Mouse (Mus musculus) gastrocnemius, postnatal 36 days (tissue): Measurements from ENCODE around the gene Olfr761. TPM values are rescaled to one million over a fixed set of nuclear protein-coding genes. Genes with fewer than 3 reads are reported as not detected.
"Not testable (repeated sequence)": the region's sequence is repeated elsewhere in the genome, so short reads cannot be mapped to it uniquely, and the experiment has no call there.

Experiments used
- DNase-seq, 2 experiments: peaks; one replicate each; pipeline ENCODE4 v3.0.0; 2022
- intact Hi-C: fragments of 180-260 bp; cut with DNase I; formaldehyde crosslinking; loops from one replicate; pipeline ENCODE4 v1.15.1; 2025
- long read RNA-seq, 2 experiments: library from polyadenylated mRNA; stranded (forward); transcript quantifications; one replicate each; pipeline ENCODE4 v2.0.0; 2021
- total RNA-seq, 2 experiments: library from RNA; stranded (reverse); gene quantifications; 2 replicates each; pipeline ENCODE4 v1.2.3; 2021

The Olfr761 gene
- total RNA-seq, result not detected
- long read RNA-seq, experiment 1, result 0 reads
- long read RNA-seq, experiment 2, result 0 reads

- no peak for DNase-seq
- intact Hi-C loops, result no loop called here
Observed at GRCm38 (mm10) chr17:37952979-37953378, at the start of gene Olfr761. Gene Olfr761, minus strand, starts transcription at chr17:37953079.

GRCm38 (mm10) chr17:37995635-37996307 is 42.9 kb upstream of the Olfr761 start:
- intact Hi-C loops, result no loop called here
- DNase-seq, result no peak

- intact Hi-C loops, result no loop called here
- no peak for DNase-seq
Observed at GRCm38 (mm10) chr17:37990453-37990961, 37.6 kb upstream of the Olfr761 start.

GRCm38 (mm10) chr17:37973591-37973990 is 20.7 kb upstream of the Olfr761 start:
- DNase-seq, result no peak
- intact Hi-C loops, result no loop called here

GRCm38 (mm10) chr17:37920248-37920647 is 32.6 kb downstream of the Olfr761 start, which contains the start of gene Olfr128:
Gene Olfr128, plus strand, starts transcription at chr17:37920548.
- intact Hi-C loops, result no loop called here
- DNase-seq, result no peak

GRCm38 (mm10) chr17:37906821-37907220 is 46.1 kb downstream of the Olfr761 start:
- DNase-seq, intact Hi-C loops: not testable (repeated sequence)

Other genes starting within 250 kb of the Olfr761 start
- gene Olfr120, start 231.3 kb downstream of the Olfr761 start, total RNA-seq, result not detected
- not detected for gene Olfr121, start 204.2 kb downstream of the Olfr761 start, total RNA-seq
- not detected for gene Olfr122, start 184.5 kb downstream of the Olfr761 start, total RNA-seq
- gene Olfr123, start 159.6 kb downstream of the Olfr761 start, total RNA-seq, result not detected
- not detected for gene Olfr124, start 153.2 kb downstream of the Olfr761 start, total RNA-seq
- not detected for gene Olfr125, start 120.1 kb downstream of the Olfr761 start, total RNA-seq
- gene Olfr126, start 105.6 kb downstream of the Olfr761 start, total RNA-seq, result not detected
- gene Olfr127, start 52.6 kb downstream of the Olfr761 start, total RNA-seq, result not detected
- not detected for gene Olfr128, start 32.5 kb downstream of the Olfr761 start, total RNA-seq
- gene Olfr129, start 107.0 kb upstream of the Olfr761 start, total RNA-seq, result not detected
- gene Olfr130, start 110.8 kb upstream of the Olfr761 start, total RNA-seq, result not detected
- gene Olfr131, start 135.6 kb upstream of the Olfr761 start, total RNA-seq, result not detected
- not detected for gene Olfr132, start 181.4 kb upstream of the Olfr761 start, total RNA-seq
- gene Olfr133, start 192.2 kb upstream of the Olfr761 start, total RNA-seq, result not detected
- not detected for gene Olfr134, start 218.3 kb upstream of the Olfr761 start, total RNA-seq